Mouse (Mus musculus) heart, postnatal 0 days (tissue): Measurements from ENCODE around the gene Maml3.

ENCODE experiments used
- CTCF ChIP-seq: IDR thresholded peaks from 2 replicates; pipeline ENCODE4 v1.5.1; 2016; ENCODE audit warnings: antibody characterized with exemption, control low read depth, low read depth
- EP300 ChIP-seq: IDR thresholded peaks from 2 replicates; pipeline ENCODE4 v1.6.1; 2016; ENCODE audit warnings: antibody characterized with exemption, low read depth

DNA sequence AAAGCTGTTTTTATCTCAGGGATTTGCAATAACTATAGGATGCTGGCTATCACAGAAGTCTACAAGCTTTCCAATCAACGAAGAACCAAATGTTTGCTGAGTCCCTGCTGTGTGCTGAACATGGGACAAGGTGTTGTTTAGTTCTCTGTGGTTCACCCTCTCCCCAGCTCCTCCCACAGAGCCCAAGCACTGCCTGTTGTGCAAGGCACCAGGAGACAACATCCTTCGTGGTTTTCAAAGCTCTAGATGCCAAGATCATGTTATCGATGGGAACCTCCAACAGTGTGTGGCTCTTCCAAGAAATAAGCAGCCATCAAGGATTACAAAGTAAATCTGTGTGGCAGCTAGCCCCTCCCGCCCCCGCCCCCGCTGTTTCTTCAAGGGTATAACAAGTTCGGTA, 374.2 kb downstream of the Maml3 start:
- TF ChIP-seq EP300 (no peak), CTCF (no peak)
